Mouse (Mus musculus) thymus, adult 2 months (tissue): ENCODE data around the gene Cradd. TPM values are rescaled to one million over a fixed set of nuclear protein-coding genes. Genes with fewer than 3 reads are reported as not detected.

Experiments used
- DNase-seq: peaks from one replicate; pipeline ENCODE4 v3.0.0; 2021
- H3K27ac ChIP-seq: fragments of 200-500 bp; 2 replicates; pipeline ENCODE4 v1.5.1; 2012; ENCODE audit warnings: low read length, control low read depth; ENCODE audit not compliant: control insufficient read depth, insufficient read depth
- H3K27me3 ChIP-seq: fragments of 200-500 bp; 2 replicates; pipeline ENCODE4 v1.6.1; 2012; ENCODE audit warnings: mild to moderate bottlenecking, low read length, moderate library complexity, mixed read lengths; ENCODE audit not compliant: control insufficient read depth, insufficient read depth
- H3K36me3 ChIP-seq: fragments of 200-500 bp; 2 replicates; pipeline ENCODE4 v1.6.1; 2012; ENCODE audit warnings: mild to moderate bottlenecking, low read length, moderate library complexity; ENCODE audit not compliant: control insufficient read depth, insufficient read depth
- H3K4me1 ChIP-seq: fragments of 200-500 bp; replicated peaks from 2 replicates; pipeline ENCODE4 v1.6.1; 2012; ENCODE audit warnings: low read length; ENCODE audit not compliant: control insufficient read depth, insufficient read depth
- H3K4me3 ChIP-seq: fragments of 200-500 bp; 2 replicates; pipeline ENCODE4 v1.5.1; 2012; ENCODE audit warnings: mild to moderate bottlenecking, low read length, control low read depth, moderate library complexity; ENCODE audit not compliant: control insufficient read depth, insufficient read depth
- CTCF ChIP-seq: fragments of 200-500 bp; IDR thresholded peaks from 2 replicates; pipeline ENCODE4 v1.5.1; 2012; ENCODE audit warnings: mild to moderate bottlenecking, control low read depth, low read length, moderate library complexity, borderline replicate concordance; ENCODE audit not compliant: control insufficient read depth, poor library complexity, insufficient read depth; ENCODE audit errors: extremely low read depth
- POLR2A ChIP-seq: fragments of 200-500 bp; IDR thresholded peaks from 2 replicates; pipeline ENCODE4 v1.6.1; 2012; ENCODE audit warnings: mild to moderate bottlenecking, low read length, control low read depth, moderate library complexity; ENCODE audit not compliant: control insufficient read depth, poor library complexity, insufficient read depth; ENCODE audit errors: extremely low read depth
- WGBS: fragments of 180-500 bp; shearing (Covaris S2); methylation state at CpG from one replicate; pipeline ENCODE4 v1.1.7; 2018; 5-methylcytosine and 5-hydroxymethylcytosine counted together
- polyA plus RNA-seq: library from polyadenylated mRNA; depleted of rRNA; stranded (reverse); fragments of >200 nt; gene quantifications from 2 replicates; pipeline ENCODE4 v1.2.3, GENCODE M21; 2012

The Cradd gene
- polyA plus RNA-seq, 1 experiment: 15.8 TPM

DNA sequence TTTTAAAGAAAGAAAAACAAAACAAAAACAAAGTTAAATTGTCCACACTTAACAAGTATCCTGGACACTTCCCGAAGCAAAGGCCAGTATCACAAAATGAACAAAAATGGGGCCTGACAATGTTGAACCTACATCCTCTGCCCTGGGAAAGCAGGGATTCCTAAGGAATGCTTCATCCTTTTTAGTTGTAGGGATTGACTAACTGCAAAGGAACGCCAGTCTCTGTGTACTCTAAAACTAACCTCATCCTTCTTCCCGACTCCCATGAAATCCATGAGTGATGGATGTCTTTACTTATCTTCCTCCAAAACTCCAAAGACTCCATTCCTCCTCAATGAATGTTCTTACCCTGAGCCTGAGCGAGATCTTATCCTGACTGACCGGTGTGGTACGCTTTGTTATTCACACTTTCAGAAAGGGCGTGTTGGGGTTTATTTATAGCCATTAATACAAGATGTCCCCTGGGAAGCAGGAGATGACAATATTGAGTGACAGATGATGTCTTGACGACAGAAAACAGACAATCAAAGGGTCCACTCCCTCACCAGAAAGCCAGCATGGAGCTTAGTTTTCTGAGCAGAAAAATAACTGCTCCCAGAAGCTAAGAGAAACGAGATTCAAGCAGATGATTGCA is 153.1 kb downstream of the Cradd start:
- no peak overlapping the region for H3K27ac ChIP-seq
- no peaks in the 10 kb centered on the region for H3K27me3 ChIP-seq
- 94% methylated on average over 9 of the region's 9 CpGs for WGBS
- no peak for DNase-seq
- H3K36me3 ChIP-seq: no peaks in the 10 kb centered on the region
- TF ChIP-seq POLR2A (no peak), CTCF (no peak)
- H3K4me3 ChIP-seq: no peak overlapping the region
- no peaks in the 10 kb centered on the region for H3K4me1 ChIP-seq

DNA sequence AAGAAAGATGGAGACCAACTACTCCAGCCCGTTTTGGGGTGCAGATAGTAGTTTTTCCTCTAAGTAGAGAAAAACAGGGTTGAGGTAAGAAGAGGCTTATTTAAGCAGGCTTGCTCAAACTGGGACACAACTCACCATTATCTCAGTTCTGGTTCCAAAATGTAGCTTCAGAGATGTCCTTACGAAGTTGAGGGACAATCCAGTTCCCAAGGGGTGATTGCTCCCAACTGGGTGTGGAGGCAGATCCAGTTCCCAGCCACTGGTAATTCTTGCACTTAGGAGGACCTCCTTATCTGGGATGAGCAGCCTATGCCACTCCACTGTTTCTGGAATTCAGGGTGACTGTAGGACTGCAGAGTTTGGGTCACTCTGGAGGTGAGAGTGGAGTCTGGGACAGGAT is 159.0 kb downstream of the Cradd start:
- H3K36me3 ChIP-seq: no peaks in the 10 kb centered on the region
- no peaks in the 10 kb centered on the region for H3K27me3 ChIP-seq
- H3K27ac ChIP-seq: no peak overlapping the region
- no peaks in the 10 kb centered on the region for H3K4me1 ChIP-seq
- H3K4me3 ChIP-seq: no peak overlapping the region
- no peak for DNase-seq
- 93% methylated on average over 2 of the region's 2 CpGs for WGBS
- no peak for TF ChIP-seq POLR2A
- no peak for TF ChIP-seq CTCF

DNA sequence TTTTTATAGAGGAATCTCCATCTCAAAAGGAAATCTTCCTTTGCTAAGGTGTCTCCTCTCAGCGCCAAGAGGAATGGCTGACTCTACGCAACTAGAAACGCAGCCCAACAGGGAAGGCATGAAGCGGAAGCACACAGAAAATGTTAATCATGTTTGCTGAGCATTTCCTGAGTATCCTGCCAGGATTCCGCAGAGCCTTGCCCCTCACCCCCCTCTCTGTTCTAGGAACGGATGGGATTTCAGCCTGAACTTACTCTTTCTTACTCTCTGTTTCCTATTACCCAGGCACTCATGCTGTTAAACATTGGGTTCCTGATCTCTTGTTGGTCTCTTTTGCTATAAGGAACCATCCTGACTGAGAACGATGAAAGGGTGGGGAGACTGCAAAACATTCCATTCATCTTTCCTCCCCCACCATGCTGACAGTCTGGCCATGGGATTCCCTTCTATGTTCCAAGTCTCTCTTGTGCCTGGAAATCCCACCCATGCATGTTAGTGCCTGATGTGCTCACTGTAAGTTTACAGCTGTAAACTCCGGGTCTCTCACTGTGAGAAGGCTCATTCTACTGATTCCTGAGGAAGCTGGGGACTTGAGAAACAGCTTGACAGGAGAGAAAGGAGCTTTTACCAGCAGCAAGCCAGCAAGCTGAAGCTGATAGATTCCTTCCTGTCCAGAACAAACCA is 161.1 kb downstream of the Cradd start:
- no peak for TF ChIP-seq CTCF
- TF ChIP-seq POLR2A: no peak
- DNase-seq: no peak
- 88% methylated on average over 8 of the region's 8 CpGs for WGBS
- no peak overlapping the region for H3K27ac ChIP-seq
- H3K4me3 ChIP-seq: no peak overlapping the region
- no peaks in the 10 kb centered on the region for H3K36me3 ChIP-seq
- no peaks in the 10 kb centered on the region for H3K27me3 ChIP-seq
- no peaks in the 10 kb centered on the region for H3K4me1 ChIP-seq

DNA sequence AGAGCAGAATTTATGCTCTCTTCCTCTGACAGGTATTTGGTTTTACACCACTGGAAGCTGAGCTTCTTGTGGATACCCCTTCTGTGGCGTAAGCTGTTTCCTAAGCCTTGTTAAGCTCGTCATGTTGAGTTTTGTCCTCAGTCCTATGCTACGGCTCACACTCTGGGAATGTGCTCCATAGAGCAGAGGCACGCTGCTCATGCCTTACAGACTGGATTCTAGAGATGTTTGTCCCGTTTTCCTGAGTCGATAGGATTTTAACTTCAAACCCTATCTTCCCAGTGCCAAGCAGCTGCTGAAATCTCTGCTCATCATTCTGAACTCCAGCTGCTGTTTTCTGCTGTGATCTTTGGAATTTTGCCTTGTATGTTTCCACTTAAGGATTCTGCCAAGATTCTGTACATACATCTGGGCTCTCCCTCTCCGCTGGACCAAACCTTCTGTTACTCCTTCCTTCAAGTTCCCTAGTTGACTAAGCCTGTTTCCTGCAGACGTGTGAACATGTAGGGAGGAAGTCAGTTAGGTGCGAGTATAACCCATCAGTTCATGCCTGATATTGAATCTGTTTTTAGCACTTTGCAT is 164.2 kb downstream of the Cradd start:
- Histone ChIP-seq H3K27me3 (no peaks in the 10 kb centered on the region), H3K27ac (no peak overlapping the region), H3K4me3 (no peak overlapping the region), H3K4me1 (no peaks in the 10 kb centered on the region), H3K36me3 (no peaks in the 10 kb centered on the region)
- WGBS: 76% methylated on average over 9 of the region's 9 CpGs
- no peak for DNase-seq
- no peak for TF ChIP-seq POLR2A

DNA sequence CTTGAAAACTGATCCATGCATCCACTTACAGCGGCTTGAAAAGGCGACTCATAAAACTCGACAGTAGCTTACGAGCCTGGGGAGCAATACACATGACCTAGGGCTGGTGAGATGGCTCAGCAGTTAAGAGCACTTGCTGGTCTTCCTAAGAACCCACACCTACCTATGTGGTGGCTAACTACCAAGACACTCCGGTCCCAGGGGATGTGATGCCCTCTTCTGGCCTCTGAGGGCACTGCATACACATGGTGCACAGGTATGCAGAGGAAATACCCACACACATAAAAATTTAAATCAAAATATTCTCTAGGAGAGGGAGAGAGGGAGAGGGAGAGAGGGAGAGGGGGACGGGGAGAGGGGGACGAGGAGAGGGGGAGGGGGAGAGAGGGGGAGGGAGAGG is 167.5 kb downstream of the Cradd start:
- no peaks in the 10 kb centered on the region for H3K4me1 ChIP-seq
- H3K27ac ChIP-seq: no peak overlapping the region
- peak; percentile 26 for DNase-seq
- H3K27me3 ChIP-seq: no peaks in the 10 kb centered on the region
- TF ChIP-seq CTCF (no peak), POLR2A (no peak)
- H3K4me3 ChIP-seq: no peak overlapping the region
- H3K36me3 ChIP-seq: no peaks in the 10 kb centered on the region
- 93% methylated on average over 5 of the region's 7 CpGs for WGBS

DNA sequence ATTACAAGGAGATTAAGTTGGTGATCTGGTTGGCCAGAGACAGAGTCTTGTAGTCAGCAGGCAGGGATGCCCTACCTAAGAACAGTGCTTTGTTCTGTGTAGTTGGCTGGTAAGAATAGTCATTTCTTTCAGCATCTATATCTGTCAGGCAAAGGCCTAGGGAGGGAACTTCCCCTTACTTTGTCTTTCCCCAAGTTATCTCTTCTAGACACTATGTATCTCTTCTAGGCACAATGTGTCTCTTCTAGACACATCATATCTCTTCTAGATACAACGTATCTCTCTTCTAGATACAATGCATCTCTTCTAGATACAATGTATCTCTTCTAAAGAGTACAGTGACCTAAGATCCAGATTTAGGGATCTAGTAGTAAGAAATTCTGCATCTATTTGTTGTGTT is 169.3 kb downstream of the Cradd start:
- 91% methylated on average over 1 of the region's 1 CpGs for WGBS
- no peak for DNase-seq
- no peak overlapping the region for H3K27ac ChIP-seq
- H3K27me3 ChIP-seq: no peaks in the 10 kb centered on the region
- H3K4me1 ChIP-seq: no peaks in the 10 kb centered on the region
- no peaks in the 10 kb centered on the region for H3K36me3 ChIP-seq
- H3K4me3 ChIP-seq: no peak overlapping the region
- no peak for TF ChIP-seq POLR2A
- TF ChIP-seq CTCF: no peak
